Mouse (Mus musculus) small intestine, adult 2 months (tissue): ENCODE measurements around the gene Gm44790. TPM values are rescaled to one million over a fixed set of nuclear protein-coding genes. Genes with fewer than 3 reads are reported as not detected.

Source experiments
- H3K27ac ChIP-seq: fragments of 200-500 bp; 2 replicates; pipeline ENCODE4 v1.5.1; 2012; ENCODE audit warnings: low read depth, low read length, control low read depth, inconsistent platforms; ENCODE audit not compliant: insufficient read depth
- H3K27me3 ChIP-seq: fragments of 200-500 bp; 2 replicates; pipeline ENCODE4 v1.6.1; 2012; ENCODE audit warnings: mild to moderate bottlenecking, moderate library complexity, low read length, inconsistent platforms; ENCODE audit not compliant: control insufficient read depth, insufficient read depth
- H3K36me3 ChIP-seq: fragments of 200-500 bp; 2 replicates; pipeline ENCODE4 v1.6.1; 2012; ENCODE audit warnings: mild to moderate bottlenecking, low read length, control low read depth, inconsistent platforms; ENCODE audit not compliant: control insufficient read depth, insufficient read depth
- H3K4me1 ChIP-seq: fragments of 200-500 bp; 2 replicates; pipeline ENCODE4 v1.6.1; 2012; ENCODE audit warnings: low read length, inconsistent platforms, mixed read lengths; ENCODE audit not compliant: control insufficient read depth, insufficient read depth, insufficient read length
- H3K4me3 ChIP-seq: fragments of 200-500 bp; 2 replicates; pipeline ENCODE4 v1.5.1; 2012; ENCODE audit warnings: low read depth, mild to moderate bottlenecking, control low read depth, inconsistent platforms, low read length, moderate library complexity
- CTCF ChIP-seq: fragments of 200-500 bp; IDR thresholded peaks from 2 replicates; pipeline ENCODE4 v1.5.1; 2012; ENCODE audit warnings: low read depth, mild to moderate bottlenecking, control low read depth, inconsistent platforms, low read length, moderate library complexity, mixed read lengths; ENCODE audit not compliant: insufficient replicate concordance, insufficient read length; ENCODE audit errors: extremely low read depth
- POLR2A ChIP-seq: fragments of 200-500 bp; IDR thresholded peaks from 2 replicates; pipeline ENCODE4 v1.6.1; 2012; ENCODE audit warnings: low read depth, mild to moderate bottlenecking, control low read depth, inconsistent platforms, low read length, moderate library complexity
- WGBS: fragments of 180-500 bp; shearing (Covaris S2); methylation state at CpG from one replicate; pipeline ENCODE4 v1.1.7; 2018; 5-methylcytosine and 5-hydroxymethylcytosine counted together
- polyA plus RNA-seq: library from polyadenylated mRNA; depleted of rRNA; stranded (reverse); fragments of >200 nt; gene quantifications from 2 replicates; pipeline ENCODE4 v1.2.3, GENCODE M21; 2012

Gene Gm44790
- polyA plus RNA-seq, 1 experiment = 9.2 TPM

- Histone ChIP-seq H3K36me3 (peaks cover 9% of the 10 kb centered on the region), H3K4me3 (peak within 1 kb of the TSS; percentile 81), H3K27me3 (no peaks in the 10 kb centered on the region), H3K27ac (peak within 1 kb of the TSS; percentile 72), H3K4me1 (peaks cover 7% of the 10 kb centered on the region; the same call in 1 of the 2 replicates)
- WGBS = 1% methylated on average over 51 of the region's 51 CpGs
- TF ChIP-seq CTCF (no peak), POLR2A (peak; percentile 60)
Observed at GRCm38 (mm10) chr6:86396581-86397256, 29.7 kb upstream of the Gm44790 start, which contains the start of gene Pcyox1. Gene Pcyox1, minus strand, starts transcription at chr6:86397154.

DNA sequence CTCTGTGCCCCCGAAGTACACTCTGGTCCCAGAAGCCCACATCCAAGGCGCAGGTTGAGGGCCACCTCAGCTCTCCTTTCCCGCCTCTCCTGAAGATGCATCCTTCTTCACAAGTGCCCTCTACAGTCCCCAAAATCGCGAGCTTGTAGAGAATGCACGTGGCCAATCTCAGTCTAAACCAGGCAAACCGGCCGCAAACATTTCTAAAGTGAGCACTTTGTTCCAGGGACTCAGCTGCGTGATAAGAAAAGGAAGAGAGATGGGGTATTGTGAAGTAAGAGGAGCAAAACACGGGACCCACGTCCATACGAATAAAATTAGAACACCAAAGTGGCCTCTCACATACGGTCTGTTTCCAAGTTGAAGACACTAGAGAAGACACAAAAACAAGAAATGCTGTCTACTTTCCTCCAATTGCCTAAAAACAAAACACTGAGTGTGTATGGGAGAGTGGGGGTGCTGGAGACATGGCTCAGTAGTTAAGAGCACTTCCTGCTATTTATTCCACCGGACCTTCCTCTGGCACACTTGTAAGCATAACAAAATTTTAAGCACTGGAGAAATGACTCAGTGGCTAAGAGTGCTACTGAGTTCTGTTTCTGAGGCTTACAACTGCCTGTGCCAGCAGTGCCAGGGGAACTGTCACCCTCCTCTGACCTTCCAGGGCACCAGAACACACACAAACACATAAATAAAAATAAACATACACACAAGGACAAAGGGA, 29.0 kb upstream of the Gm44790 start:
- Histone ChIP-seq H3K27me3 (no peaks in the 10 kb centered on the region), H3K4me3 (peak overlapping the region; percentile 81), H3K36me3 (0 out of 2 replicates have a peak, but pooled peaks cover 3% of the 10 kb centered on the region), H3K27ac (peak overlapping the region; percentile 50), H3K4me1 (peaks cover 7% of the 10 kb centered on the region; the same call in 1 of the 2 replicates)
- TF ChIP-seq POLR2A (no peak), CTCF (no peak)
- WGBS = under 1% methylated on average over 14 of the region's 14 CpGs

GRCm38 (mm10) chr6:86398986-86399385, 27.5 kb upstream of the Gm44790 start:
- Histone ChIP-seq H3K27me3 (no peaks in the 10 kb centered on the region), H3K4me1 (peaks cover 7% of the 10 kb centered on the region; the same call in 1 of the 2 replicates), H3K27ac (no peak overlapping the region), H3K36me3 (0 out of 2 replicates have a peak, but pooled peaks cover 2% of the 10 kb centered on the region), H3K4me3 (no peak overlapping the region)
- TF ChIP-seq CTCF (no peak), POLR2A (no peak)
- 85% methylated on average over 2 of the region's 2 CpGs for WGBS

DNA sequence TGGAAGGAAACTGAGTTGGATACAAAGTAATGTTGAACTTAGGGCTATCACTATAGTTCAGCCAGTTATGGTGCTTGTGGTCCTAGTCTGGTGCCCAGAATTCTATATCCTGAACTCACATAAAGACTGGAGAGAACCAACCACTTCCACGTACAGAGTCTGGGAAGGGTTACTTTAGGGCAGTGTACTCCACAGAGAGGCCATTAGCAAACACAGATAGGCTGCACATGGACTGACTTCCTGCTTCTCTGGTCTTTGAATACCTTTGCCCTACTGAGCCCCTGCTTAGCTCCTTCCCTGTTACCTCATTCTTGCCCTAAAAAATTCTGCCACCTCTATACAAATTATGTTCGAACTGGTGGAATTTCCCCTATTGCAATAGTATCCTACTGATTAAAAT, 26.5 kb upstream of the Gm44790 start:
- TF ChIP-seq POLR2A (no peak), CTCF (no peak)
- no peaks in the 10 kb centered on the region for H3K36me3 ChIP-seq
- 29% methylated on average over 2 of the region's 2 CpGs for WGBS
- H3K27ac ChIP-seq = no peak overlapping the region
- H3K27me3 ChIP-seq = no peaks in the 10 kb centered on the region
- H3K4me1 ChIP-seq = peaks cover 7% of the 10 kb centered on the region; the same call in 1 of the 2 replicates
- H3K4me3 ChIP-seq = no peak overlapping the region

GRCm38 (mm10) chr6:86400972-86401371, 25.5 kb upstream of the Gm44790 start:
- Histone ChIP-seq H3K36me3 (no peaks in the 10 kb centered on the region), H3K4me3 (peak overlapping the region; percentile 36; the same call in 1 of the 2 replicates), H3K27ac (no peak overlapping the region), H3K4me1 (peaks cover 5% of the 10 kb centered on the region), H3K27me3 (no peaks in the 10 kb centered on the region)
- 2% methylated on average over 9 of the region's 9 CpGs for WGBS
- TF ChIP-seq POLR2A (no peak), CTCF (peak; percentile 79; the same call in 1 of the 2 replicates)

GRCm38 (mm10) chr6:86402681-86403607, 23.5 kb upstream of the Gm44790 start:
- Histone ChIP-seq H3K27ac (no peak overlapping the region), H3K36me3 (peaks cover 2% of the 10 kb centered on the region; the same call in 1 of the 2 replicates), H3K27me3 (no peaks in the 10 kb centered on the region), H3K4me3 (no peak overlapping the region), H3K4me1 (no peaks in the 10 kb centered on the region; the same call in none of the 2 replicates)
- 45% methylated on average over 12 of the region's 12 CpGs for WGBS
- TF ChIP-seq CTCF (no peak), POLR2A (no peak)
